Mouse (Mus musculus) NIH3T3 (cell line): ENCODE data around the gene Tspyl4.
A peak's percentile ranks its signal among the peaks of the same experiment; 100 is the strongest.
"Not testable (repeated sequence)": the region's sequence is repeated elsewhere in the genome, so short reads cannot be mapped to it uniquely, and the experiment has no call there.

Experiments
- DNase-seq: peaks from one replicate; pipeline ENCODE4 v3.0.0-alpha.2; 2012; ENCODE audit warnings: low read depth

Gene Tspyl4

DNA sequence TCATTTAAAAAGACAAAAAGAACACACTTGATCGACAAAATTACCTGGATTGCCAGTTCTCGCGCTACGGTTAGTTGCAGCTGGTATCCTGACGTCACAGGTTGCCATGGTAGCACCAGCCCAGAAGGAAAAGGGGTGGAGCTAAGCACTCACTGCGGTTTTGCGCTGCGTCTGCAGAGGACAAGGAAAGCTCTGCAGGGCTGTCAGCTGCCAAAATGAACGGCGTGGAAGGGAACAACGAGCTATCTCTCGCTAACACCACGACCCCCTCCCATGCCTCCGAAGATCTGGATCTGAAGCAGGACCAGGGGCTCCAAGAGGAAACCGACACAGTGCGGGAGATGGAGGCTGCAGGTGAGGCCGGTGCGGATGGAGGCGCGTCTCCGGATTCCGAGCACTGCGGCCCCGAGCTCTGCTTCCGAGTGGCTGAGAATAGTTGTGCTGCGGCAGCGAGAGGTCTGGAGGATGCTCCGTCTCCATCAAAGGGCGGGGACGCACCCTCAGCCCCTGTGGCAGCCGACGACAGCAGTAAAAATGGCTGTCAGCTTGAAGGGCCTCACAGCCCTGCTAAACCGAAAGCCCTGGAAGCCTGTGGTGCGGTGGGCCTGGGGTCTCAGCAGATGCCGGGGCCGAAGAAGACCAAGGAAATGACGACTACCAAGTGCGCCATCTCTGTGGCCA, at the start of gene Tspyl4:
Gene Tspyl4 (plus strand): TSS at position 144 of the 681 bp plus-strand sequence.
- DNase-seq = peak; percentile 98

DNA sequence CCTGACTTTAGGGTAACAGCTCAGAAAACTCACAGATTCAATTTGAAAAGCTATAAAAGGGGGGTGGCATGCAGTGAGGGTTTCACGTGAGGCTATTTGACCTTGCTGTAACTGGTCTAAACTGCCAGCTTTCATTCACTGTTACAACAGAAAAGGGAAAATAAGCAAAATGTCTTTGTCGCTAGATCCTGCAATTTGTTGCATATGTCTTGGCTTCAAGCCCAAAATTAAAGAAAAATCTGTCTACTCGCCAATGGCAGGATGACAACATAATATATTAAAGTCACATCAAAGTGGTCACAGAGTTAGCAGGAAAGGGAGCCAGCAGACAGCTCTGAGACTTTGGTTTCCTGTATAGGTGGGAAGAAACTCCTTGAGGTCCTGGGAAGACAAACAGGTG, 49.5 kb upstream of the Tspyl4 start:
- DNase-seq = peak; percentile 13

DNA sequence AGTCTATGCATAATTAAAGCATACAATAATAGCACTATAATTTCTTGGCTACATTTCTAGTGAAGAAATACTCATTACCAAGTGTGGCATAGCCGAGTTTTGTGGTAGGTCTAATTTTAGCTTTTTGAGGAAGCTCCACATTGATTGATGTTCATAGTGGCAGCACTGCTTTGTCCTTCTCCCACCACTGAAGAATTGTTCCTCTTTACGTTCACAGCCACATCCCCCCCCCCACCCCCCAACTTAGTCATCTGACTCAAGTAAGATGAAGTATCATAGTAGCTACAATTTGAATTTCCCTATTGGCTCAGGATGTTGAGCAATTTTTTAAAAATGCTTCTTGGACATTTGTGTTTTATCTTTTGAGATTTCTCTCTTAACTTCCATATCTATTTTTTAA, 47.6 kb upstream of the Tspyl4 start:
- DNase-seq = no peak

DNA sequence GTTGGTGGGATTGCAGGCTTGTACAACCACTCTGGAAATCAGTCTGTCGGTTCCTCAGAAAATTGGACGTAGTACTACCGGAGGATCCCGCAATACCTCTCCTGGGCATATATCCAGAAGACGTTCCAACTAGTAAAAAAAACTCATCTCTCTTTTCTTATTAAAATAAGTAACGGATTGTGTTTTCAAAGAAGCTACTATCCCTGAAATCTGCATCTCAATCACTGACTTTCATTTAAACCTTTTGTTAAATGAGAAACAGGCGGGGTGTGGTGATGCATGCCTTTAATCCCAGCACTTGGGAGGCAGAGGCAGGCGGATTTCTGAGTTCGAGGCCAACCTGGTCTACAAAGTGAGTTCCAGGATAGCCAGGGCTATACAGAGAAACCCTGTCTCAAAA, 44.4 kb upstream of the Tspyl4 start:
- not testable (repeated sequence) for DNase-seq

DNA sequence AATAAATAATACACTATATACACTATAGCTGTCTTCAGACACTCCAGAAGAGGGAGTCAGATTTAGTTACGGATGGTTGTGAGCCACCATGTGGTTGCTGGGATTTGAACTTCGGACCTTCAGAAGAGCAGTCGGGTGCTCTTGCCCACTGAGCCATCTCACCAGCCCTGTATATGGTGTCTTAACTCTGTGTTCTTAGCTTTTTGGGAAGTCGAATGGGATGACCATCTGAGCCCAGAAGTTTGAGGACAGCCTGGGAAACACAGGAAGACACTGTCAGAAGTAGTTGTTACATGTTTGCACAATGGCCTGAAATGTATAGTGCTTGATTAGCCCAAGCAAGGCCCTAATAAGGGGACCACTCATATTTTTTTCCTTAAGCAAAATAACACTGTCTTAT, 32.1 kb upstream of the Tspyl4 start:
- DNase-seq = no peak

DNA sequence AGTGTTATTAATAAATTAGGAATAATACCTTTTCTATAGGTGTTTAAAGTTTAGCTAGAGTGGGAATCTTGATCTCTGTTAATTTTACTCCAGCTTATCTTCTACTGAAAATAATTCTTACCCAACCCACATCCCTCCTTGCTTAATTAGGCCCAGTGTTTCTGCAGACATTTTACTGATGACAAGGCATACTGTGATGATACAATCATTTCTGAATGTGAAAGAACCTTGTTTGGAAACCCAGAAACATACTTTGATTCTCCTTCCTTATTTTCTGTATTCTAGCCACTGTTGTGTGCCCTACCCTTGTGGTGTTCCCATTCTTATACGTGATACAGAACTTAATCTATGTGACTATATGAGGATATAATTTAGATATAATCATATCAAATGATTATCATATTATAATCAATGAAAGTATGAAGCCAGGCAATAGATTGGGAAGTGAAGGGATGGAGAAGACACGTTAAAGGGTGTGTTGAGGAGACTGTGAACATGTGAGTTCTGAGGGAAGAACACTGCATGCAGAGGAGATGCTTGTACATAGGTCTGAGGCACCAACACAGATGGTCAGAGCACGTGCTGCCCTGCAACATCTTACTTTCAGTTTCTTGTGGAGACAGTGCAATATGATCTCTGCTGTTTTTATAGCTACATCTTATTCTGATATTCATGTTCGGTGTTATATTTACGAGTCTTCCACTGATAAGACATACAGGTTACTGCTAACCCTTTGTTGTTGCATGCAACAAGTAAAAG, 29.8 kb upstream of the Tspyl4 start:
- DNase-seq = peak; percentile 38

DNA sequence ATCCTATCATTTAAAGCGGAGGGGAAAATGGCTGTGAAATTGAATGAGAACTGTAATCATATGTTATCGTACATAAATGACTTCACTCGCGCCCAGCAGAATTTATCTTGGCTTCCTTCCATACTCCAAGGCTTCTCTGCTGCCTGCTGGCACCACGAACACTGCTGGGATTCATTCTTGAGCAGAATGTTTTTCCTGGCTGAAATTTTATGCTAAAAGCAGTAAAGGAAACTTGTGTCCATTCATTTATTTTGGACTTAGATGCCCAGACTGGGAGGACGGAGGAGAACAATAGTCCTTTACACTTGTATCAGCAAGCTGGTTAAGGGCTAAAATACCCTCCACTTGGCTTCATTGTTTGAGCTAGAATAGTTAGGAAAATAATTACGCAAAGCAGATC, 25.6 kb upstream of the Tspyl4 start:
- DNase-seq = peak; percentile 35

DNA sequence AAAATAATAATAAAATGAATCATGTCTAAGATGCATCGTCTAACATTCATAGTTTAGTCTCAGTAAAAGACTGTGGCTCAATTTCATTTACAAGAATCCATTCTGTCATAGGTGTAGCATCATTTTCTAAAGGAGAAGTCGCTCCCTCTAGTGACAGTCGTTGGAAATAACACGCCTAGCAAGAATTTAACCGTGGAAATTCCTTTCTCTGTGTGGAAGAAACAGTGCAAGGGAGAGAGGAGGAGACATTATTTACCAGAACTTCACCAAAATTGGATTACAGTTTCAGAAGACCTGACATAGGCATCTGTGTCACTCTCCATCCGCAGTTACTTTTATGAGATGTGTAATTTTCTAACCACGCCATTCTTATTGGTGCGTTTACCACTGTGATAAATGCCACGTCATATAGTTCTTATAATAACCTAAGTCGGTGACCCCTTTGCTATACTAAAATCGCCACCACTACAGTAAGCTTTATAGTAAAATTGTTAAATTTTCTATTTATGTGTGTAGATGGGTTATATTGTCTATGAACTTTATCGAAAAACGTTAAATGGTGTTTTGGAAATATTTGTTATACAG, 16.6 kb upstream of the Tspyl4 start:
- DNase-seq = peak; percentile 89

DNA sequence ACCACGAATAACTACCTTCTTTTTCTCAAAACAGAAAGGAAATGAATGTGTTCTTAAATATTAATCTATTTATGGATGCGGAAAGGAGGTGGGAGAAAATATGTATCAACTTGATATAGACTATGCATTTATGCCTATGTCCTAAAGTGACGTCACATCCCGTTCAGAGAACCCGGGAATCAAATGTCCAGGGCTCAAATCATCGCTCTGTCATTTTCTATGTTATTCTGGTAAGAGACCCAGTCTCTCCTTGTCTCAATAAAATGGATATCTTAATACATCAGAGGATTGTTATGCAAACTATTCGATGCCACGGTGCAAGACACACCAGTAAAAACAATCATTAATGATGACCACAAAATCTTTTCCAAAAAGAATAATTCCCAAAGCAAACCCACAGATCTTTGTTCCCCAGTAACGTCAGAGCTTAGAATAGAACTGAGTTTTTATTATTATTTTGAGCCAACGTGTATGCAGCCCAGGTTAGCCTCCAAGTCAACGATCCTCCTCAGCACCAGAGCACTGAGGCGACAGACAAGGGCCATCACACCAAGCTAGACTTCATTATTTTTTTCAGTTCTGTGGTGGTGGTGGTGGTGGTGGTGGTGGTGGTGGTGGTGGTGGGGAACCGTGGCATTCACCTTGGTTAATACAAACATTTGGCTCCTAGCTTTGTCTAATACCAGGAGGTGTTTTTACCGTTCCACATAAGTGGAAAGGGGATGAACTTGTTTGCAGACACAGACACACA, 15.9 kb upstream of the Tspyl4 start:
- peak; percentile 56 for DNase-seq

DNA sequence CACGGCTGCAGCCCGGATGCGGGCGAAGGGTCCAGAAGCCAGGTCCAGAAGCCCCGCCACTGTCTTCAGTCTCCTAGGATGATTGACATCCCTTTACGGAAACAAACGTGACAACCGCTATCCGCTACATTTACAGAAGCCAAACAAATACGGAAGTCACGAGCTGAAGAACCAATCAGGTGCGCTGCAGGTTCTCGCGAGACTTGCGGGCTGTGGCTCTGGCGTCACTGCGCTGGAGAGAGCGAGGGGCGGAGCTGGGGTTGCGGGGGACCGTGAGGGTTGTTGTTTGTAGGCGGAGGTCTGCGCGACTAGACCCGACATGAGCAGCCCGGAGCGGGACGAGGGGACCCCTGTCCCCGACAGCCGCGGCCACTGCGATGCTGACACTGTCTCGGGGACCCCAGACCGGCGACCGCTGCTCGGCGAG, 15.3 kb upstream of the Tspyl4 start, which contains the start of gene Tspyl1:
Gene Tspyl1 (plus strand): TSS at position 229 of the 427 bp plus-strand sequence.
- DNase-seq = peak; percentile 99

DNA sequence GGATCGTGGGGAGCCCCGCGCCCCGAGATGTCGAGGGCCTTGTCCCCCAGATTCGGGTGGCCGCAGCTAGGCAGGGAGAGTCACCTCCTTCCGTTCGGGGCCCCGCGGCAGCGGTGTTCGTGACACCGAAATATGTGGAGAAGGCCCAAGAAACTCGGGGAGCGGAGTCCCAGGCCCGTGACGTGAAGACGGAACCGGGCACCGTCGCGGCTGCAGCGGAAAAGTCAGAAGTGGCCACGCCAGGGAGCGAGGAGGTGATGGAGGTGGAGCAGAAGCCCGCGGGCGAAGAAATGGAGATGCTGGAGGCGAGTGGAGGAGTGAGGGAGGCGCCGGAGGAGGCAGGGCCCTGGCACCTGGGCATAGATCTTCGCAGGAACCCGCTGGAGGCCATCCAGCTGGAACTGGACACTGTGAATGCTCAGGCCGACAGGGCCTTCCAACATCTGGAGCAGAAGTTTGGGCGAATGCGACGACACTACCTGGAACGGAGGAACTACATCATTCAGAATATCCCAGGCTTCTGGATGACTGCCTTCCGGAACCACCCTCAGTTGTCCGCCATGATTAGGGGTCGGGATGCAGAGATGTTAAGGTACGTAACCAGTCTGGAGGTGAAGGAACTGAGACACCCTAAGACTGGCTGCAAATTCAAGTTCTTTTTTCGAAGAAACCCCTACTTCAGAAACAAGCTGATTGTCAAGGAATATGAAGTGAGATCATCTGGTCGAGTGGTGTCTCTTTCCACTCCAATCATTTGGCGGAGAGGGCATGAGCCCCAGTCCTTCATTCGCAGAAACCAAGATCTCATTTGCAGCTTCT, 14.6 kb upstream of the Tspyl4 start:
- peak; percentile 76 for DNase-seq

DNA sequence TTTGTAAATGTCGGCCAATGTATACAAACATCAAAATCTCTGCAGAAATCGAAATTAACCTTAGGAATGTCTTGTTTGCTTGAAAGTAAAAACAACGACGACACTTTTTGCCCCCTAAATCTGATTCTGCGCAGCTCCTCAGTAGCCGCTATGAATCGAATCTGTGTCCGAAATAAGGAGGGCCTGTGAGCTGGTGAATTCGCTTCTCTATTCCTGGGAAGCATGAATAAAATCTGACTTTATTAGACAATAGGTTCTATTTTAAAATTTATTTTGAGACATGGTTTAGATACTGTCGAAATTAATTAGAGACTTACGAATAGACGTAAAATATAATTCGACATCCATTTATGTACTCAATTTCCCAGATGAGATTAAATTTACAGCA, 337 bp upstream of the Tspyl4 start:
- no peak for DNase-seq

DNA sequence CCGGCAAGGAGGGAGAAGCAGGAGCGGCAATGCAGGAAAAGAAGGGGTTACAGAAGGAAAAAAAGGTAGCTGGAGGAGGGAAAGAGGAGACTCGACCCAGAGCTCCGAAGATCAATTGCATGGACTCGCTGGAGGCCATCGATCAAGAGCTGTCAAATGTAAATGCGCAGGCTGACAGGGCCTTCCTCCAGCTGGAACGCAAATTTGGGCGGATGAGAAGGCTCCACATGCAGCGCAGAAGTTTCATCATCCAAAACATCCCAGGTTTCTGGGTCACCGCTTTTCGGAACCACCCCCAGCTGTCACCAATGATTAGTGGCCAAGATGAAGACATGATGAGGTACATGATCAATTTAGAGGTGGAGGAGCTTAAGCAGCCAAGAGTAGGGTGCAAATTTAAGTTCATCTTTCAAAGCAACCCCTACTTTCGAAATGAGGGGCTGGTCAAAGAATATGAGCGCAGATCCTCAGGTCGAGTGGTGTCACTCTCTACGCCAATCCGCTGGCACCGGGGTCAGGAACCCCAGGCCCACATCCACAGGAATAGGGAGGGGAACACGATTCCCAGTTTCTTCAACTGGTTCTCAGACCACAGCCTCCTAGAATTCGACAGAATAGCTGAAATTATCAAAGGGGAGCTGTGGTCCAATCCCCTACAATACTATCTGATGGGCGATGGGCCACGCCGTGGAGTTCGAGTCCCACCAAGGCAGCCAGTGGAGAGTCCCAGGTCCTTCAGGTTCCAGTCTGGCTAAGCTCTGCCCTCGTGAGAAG, 925 bp downstream of the Tspyl4 start:
- DNase-seq = peak; percentile 79

DNA sequence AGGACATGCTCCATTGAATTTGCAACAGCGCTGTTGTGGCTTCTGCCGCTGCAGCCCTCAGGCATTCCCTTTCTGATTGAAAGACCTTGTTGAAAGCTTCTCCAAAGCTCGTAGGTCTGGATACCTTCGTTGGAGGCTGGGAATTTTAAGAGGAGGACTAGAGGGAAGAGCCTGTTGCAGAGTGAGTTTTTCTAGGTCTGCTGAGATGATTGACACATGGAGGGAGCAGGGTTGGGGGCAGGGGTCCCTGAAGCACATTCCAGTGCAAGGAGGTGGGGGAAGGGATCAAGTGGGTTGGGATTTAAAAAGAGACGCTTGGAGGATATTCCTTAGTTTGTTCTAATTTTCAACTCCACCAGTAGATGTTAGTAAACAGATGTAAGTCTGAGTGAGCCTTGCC, 3.1 kb downstream of the Tspyl4 start:
- no peak for DNase-seq

DNA sequence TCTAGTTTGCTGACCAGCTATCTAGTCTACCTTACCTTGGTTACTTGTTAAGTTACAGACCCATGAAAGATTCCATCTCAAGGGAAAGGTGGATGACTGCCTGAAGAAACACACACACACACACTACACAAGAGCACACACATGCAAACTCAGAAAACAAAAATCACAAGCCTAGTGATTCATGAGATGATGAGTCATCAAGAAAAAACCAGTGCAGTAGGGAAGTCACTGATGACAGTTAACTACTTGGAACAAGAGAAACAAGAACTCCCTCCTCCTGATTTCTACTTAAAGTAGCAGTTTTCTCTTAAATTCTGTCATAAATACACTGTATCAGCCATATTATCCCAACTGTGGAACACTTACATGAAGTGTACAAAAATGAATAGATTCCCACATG, 9.8 kb downstream of the Tspyl4 start:
- DNase-seq = peak; percentile 71

DNA sequence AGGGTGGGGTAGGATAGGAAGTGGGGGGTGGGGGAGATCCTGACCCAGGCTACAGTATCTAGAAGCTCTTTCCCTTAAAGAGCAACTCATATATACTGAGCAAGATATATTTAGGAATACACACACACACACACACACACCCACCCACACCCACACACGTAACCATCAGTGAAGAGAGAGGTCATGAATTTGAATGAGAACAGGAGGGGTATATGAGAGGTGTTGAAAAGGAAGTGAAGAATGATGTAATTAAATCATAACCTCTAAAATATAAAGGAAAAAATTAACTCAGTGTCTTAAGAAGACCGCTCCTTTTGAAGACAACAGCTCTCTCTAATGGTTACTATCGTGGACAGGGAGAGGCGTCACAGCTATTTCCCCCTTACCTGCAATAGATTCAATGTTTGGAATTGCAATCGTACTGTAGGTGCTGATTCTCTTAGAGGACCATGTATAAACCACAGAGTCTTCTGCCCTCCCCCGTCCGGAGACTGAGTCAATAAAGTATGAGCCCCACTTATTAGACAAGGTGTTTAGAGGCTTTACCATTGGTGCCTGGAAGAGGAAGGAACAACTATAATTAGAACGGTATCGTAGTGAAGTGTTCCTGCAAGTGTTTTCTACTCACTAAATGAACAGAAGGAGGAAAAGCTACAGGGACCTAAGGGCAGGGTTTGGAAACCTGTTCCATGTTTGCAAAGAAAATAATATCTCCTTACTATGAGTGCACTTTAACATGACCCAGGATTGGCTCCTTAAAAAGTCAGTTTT, 12.9 kb downstream of the Tspyl4 start:
- DNase-seq = no peak

DNA sequence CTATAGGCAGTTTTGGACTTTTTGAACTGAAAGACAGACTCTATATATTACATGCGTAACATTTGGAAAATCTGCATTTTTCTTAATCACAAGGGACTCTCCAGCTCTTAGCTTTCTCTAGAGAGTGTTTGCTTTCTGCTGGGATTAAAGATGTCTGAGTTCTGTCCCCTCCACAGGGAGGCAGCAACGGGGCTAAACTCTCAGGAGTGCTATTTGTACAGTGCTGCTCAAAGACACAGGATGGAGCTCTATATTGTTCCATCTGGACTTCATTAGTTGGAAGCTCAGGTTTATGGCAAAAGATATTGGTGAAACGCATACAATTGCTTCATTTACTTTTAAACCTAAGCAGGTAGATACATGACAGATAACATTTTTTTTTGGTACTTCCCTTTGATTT, 15.3 kb downstream of the Tspyl4 start:
- peak; percentile 31 for DNase-seq

DNA sequence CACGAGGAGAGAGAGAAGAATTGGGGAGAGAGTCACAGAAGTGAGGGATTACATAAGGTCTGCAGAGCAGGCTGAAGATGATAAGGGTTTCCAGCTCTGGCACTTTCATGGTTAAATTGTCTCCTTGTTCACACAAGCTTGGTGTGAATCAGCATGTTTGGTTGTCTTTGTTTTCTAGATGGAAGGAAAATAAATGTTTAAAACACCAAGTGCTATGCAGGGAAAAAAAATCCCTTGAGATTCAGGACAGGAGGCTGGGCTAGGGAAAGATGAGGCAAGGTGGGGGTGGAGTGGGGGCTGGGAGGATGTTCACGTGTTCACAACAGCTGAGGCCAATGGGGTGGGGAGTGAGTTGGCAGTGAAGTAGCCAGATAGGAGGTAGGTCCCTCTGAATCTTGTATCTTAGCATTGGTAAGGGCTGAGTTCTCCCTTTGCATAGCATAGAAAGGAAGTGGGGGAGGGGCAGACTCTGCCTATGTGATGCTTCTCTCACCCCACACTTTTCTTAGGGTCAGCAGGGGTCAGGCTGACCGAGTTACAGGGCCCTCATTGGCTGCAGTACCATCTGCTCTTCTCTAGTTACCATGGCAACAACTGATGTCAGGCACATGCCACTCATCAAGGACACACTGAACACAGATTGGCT, 19.5 kb downstream of the Tspyl4 start:
- DNase-seq = peak; percentile 40

DNA sequence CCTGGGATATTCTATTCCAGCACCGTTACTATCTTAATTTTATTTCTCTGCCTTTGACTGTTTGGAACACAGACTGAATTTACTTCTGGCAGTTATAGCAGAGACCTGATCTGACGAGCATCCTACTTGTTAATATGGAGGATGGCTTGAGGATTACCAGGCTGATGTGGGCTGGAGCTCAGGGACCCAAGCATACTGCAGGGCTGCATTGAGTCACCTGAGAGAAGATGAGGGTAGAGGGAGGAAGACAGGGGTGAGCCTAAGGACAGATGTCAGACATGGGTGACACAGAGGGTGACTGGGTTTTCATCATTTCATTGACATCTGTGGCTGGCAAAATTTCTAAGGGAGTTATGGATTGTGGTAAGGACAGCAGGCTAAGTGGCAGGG, 20.0 kb downstream of the Tspyl4 start:
- DNase-seq = no peak

DNA sequence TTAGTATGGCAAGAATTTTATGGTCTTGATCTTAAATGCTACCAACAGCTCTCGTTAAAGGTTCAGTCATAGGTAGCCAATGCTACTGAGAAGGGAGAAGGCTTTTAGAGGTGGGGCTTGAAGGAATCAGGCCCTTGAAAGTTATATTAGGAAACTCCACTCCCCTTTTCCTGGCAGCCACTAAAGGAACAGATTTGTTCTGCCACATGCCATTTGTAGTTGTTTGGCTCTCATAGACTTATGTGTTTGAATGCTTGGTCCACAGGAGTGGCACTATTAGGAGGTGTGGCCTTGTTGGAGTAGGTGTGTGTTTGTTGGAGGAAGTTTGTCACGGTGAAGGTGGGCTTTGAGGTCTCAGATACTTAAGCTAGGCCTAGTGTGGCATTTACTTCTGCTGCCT, 23.6 kb downstream of the Tspyl4 start:
- DNase-seq = no peak
